Mouse (Mus musculus) CD4-positive helper T cell, adult 2 months (primary cell): ENCODE data around the gene Itpkb.

Experiments
- DNase-seq: peaks from one replicate; pipeline ENCODE4 v3.0.0-alpha.2; 2012; ENCODE audit warnings: low read depth, missing footprints, low spot score

Itpkb gene

GRCm38 (mm10) chr1:180460721-180461120 lies 130.4 kb downstream of the Itpkb start:
- no peak for DNase-seq

GRCm38 (mm10) chr1:180462396-180462795 lies 132.1 kb downstream of the Itpkb start:
- DNase-seq = no peak

- DNase-seq = no peak
Measured at GRCm38 (mm10) chr1:180462983-180463475, 132.7 kb downstream of the Itpkb start.

- DNase-seq = no peak
Measured at GRCm38 (mm10) chr1:180464357-180464756, 134.1 kb downstream of the Itpkb start.

- DNase-seq = no peak
Measured at GRCm38 (mm10) chr1:180465620-180466019, 135.3 kb downstream of the Itpkb start.

- no peak for DNase-seq
Measured at GRCm38 (mm10) chr1:180468004-180468403, 137.7 kb downstream of the Itpkb start.

GRCm38 (mm10) chr1:180473566-180473965 lies 143.3 kb downstream of the Itpkb start:
- DNase-seq = no peak
